Mouse (Mus musculus): Measurements from ENCODE around the gene Cdk5. TPM values are rescaled to one million over a fixed set of nuclear protein-coding genes. Genes with fewer than 3 reads are reported as not detected.

The Cdk5 gene
- polyA plus RNA-seq (2014; fragmentation: Illumina TruSeq; extraction: RNeasy Lipid Tissue Mini Kit (QIAGEN cat#74804); ENCODE audit: low read depth, low replicate concordance), result 15.1 TPM

GRCm38 (mm10) chr5:24423129-24424003 lies at the start of gene Cdk5, which contains the start of gene Slc4a2:
Gene Cdk5 (minus strand): TSS chr5:24423530.
Gene Slc4a2 (plus strand): TSS chr5:24423837.

GRCm38 (mm10) chr5:24452030-24452690 lies 28.8 kb upstream of the Cdk5 start, which contains the start of gene Agap3:
Gene Agap3 (plus strand): TSS chr5:24452177.

GRCm38 (mm10) chr5:24447624-24448298 lies 24.4 kb upstream of the Cdk5 start, which contains the start of gene Tmub1:
Gene Tmub1 (minus strand): TSS chr5:24447854.

GRCm38 (mm10) chr5:24444746-24445427 lies 21.6 kb upstream of the Cdk5 start, which contains the start of gene Fastk:
Gene Fastk (minus strand): TSS chr5:24445287.

GRCm38 (mm10) chr5:24413042-24413693 lies 10.2 kb downstream of the Cdk5 start, which contains the start of gene Asic3:
Gene Asic3 (plus strand): TSS chr5:24413392.

GRCm38 (mm10) chr5:24393392-24393997 lies 29.8 kb downstream of the Cdk5 start, which contains the start of gene Abcb8:
Gene Abcb8 (plus strand): TSS chr5:24393663.

GRCm38 (mm10) chr5:24391864-24392263 lies 31.5 kb downstream of the Cdk5 start, which contains the start of gene Atg9b:
Gene Atg9b (minus strand): TSS chr5:24392143.

Other genes with a start within 250 kb of the Cdk5 start
- 0.32 TPM for gene Kcnh2, start 71.9 kb downstream of the Cdk5 start, polyA plus RNA-seq (2014; fragmentation: Illumina TruSeq; extraction: RNeasy Lipid Tissue Mini Kit (QIAGEN cat#74804); ENCODE audit: low read depth, low replicate concordance)
- gene Nos3, start 58.7 kb downstream of the Cdk5 start, polyA plus RNA-seq (2014; fragmentation: Illumina TruSeq; extraction: RNeasy Lipid Tissue Mini Kit (QIAGEN cat#74804); ENCODE audit: low read depth, low replicate concordance), result 0.24 TPM
- gene Atg9b, start 31.4 kb downstream of the Cdk5 start, polyA plus RNA-seq (2014; fragmentation: Illumina TruSeq; extraction: RNeasy Lipid Tissue Mini Kit (QIAGEN cat#74804); ENCODE audit: low read depth, low replicate concordance), result 0.13 TPM
- 2.8 TPM for gene Abcb8, start 29.9 kb downstream of the Cdk5 start, polyA plus RNA-seq (2014; fragmentation: Illumina TruSeq; extraction: RNeasy Lipid Tissue Mini Kit (QIAGEN cat#74804); ENCODE audit: low read depth, low replicate concordance)
- gene Asic3, start 10.1 kb downstream of the Cdk5 start, polyA plus RNA-seq (2014; fragmentation: Illumina TruSeq; extraction: RNeasy Lipid Tissue Mini Kit (QIAGEN cat#74804); ENCODE audit: low read depth, low replicate concordance), result 0.17 TPM
- 4.1 TPM for gene Slc4a2, start 307 bp upstream of the Cdk5 start, polyA plus RNA-seq (2014; fragmentation: Illumina TruSeq; extraction: RNeasy Lipid Tissue Mini Kit (QIAGEN cat#74804); ENCODE audit: low read depth, low replicate concordance)
- 4.1 TPM for gene Fastk, start 21.8 kb upstream of the Cdk5 start, polyA plus RNA-seq (2014; fragmentation: Illumina TruSeq; extraction: RNeasy Lipid Tissue Mini Kit (QIAGEN cat#74804); ENCODE audit: low read depth, low replicate concordance)
- 0.14 TPM for gene Tmub1, start 24.3 kb upstream of the Cdk5 start, polyA plus RNA-seq (2014; fragmentation: Illumina TruSeq; extraction: RNeasy Lipid Tissue Mini Kit (QIAGEN cat#74804); ENCODE audit: low read depth, low replicate concordance)
- 1.8 TPM for gene Agap3, start 28.6 kb upstream of the Cdk5 start, polyA plus RNA-seq (2014; fragmentation: Illumina TruSeq; extraction: RNeasy Lipid Tissue Mini Kit (QIAGEN cat#74804); ENCODE audit: low read depth, low replicate concordance)
- gene Gbx1, start 103.7 kb upstream of the Cdk5 start, polyA plus RNA-seq (2014; fragmentation: Illumina TruSeq; extraction: RNeasy Lipid Tissue Mini Kit (QIAGEN cat#74804); ENCODE audit: low read depth, low replicate concordance), result 0.07 TPM
- not detected for gene Asb10, start 117.4 kb upstream of the Cdk5 start, polyA plus RNA-seq (2014; fragmentation: Illumina TruSeq; extraction: RNeasy Lipid Tissue Mini Kit (QIAGEN cat#74804); ENCODE audit: low read depth, low replicate concordance)
- 88.2 TPM for gene 4931409K22Rik, start 133.3 kb upstream of the Cdk5 start, polyA plus RNA-seq (2014; fragmentation: Illumina TruSeq; extraction: RNeasy Lipid Tissue Mini Kit (QIAGEN cat#74804); ENCODE audit: low read depth, low replicate concordance)
- gene Abcf2, start 153.9 kb upstream of the Cdk5 start, polyA plus RNA-seq (2014; fragmentation: Illumina TruSeq; extraction: RNeasy Lipid Tissue Mini Kit (QIAGEN cat#74804); ENCODE audit: low read depth, low replicate concordance), result 67.3 TPM
- gene Chpf2, start 163.2 kb upstream of the Cdk5 start, polyA plus RNA-seq (2014; fragmentation: Illumina TruSeq; extraction: RNeasy Lipid Tissue Mini Kit (QIAGEN cat#74804); ENCODE audit: low read depth, low replicate concordance), result 0.48 TPM
- 1.3 TPM for gene Smarcd3, start 200.9 kb upstream of the Cdk5 start, polyA plus RNA-seq (2014; fragmentation: Illumina TruSeq; extraction: RNeasy Lipid Tissue Mini Kit (QIAGEN cat#74804); ENCODE audit: low read depth, low replicate concordance)

Data from testis, adult 10 weeks (tissue).